Mouse (Mus musculus): ENCODE data around the gene Gata5. TPM values are rescaled to one million over a fixed set of nuclear protein-coding genes. Genes with fewer than 3 reads are reported as not detected.
A peak's percentile ranks its signal among the peaks of the same experiment; 100 is the strongest.

Gata5 gene
- polyA plus RNA-seq, 1 experiment from 2014 or later = 5.4 TPM

- Histone ChIP-seq H3K4me3 (ENCODE audit: low read depth, low read length) (no peak overlapping the region), H3K4me2 (replicated peaks; ENCODE audit: low read depth, low read length) (no peak overlapping the region)
- WGBS = 89% methylated on average over 1 of the region's 1 CpGs
Measured at GRCm38 (mm10) chr2:180329466-180329865, 5.0 kb downstream of the Gata5 start.

GRCm38 (mm10) chr2:180322674-180323355 lies 11.7 kb downstream of the Gata5 start:
- Histone ChIP-seq H3K27me3 (ENCODE audit: control insufficient read depth, insufficient read depth, low read length) (no peaks in the 10 kb centered on the region), H3K9ac (replicated peaks; ENCODE audit: low read depth, low read length) (no peak overlapping the region), H3K4me2 (replicated peaks; ENCODE audit: low read depth, low read length) (no peak overlapping the region), H3K4me1 (ENCODE audit: control insufficient read depth, insufficient read depth, low read length) (peaks cover 11% of the 10 kb centered on the region), H3K36me3 (ENCODE audit: control insufficient read depth, insufficient read depth, low read length) (no peaks in the 10 kb centered on the region), H3K9me3 (ENCODE audit: control insufficient read depth, low read depth, low read length) (no peaks in the 10 kb centered on the region), H3K4me3 (ENCODE audit: low read depth, low read length) (no peak overlapping the region), H3K27ac (ENCODE audit: low read length) (no peak overlapping the region)
- 9% methylated on average over 14 of the region's 14 CpGs for WGBS
- ATAC-seq (ENCODE audit: insufficient number of reproducible peaks, insufficient read depth, low FRiP score, low read depth) = peak; percentile 79

More at GRCm38 (mm10) chr2:180329466-180329865, 5.0 kb downstream of the Gata5 start:
- Histone ChIP-seq H3K9me3 (ENCODE audit: control insufficient read depth, low read depth, low read length) (no peaks in the 10 kb centered on the region), H3K27me3 (ENCODE audit: control insufficient read depth, insufficient read depth, low read length) (peaks cover 8% of the 10 kb centered on the region; the same call in 1 of the 2 replicates), H3K9ac (replicated peaks; ENCODE audit: low read depth, low read length) (no peak overlapping the region), H3K36me3 (ENCODE audit: control insufficient read depth, insufficient read depth, low read length) (no peaks in the 10 kb centered on the region), H3K4me1 (ENCODE audit: control insufficient read depth, insufficient read depth, low read length) (peaks cover 5% of the 10 kb centered on the region; the same call in 1 of the 2 replicates), H3K27ac (ENCODE audit: low read length) (no peak overlapping the region)
- no peak for ATAC-seq (ENCODE audit: insufficient number of reproducible peaks, insufficient read depth, low FRiP score, low read depth)

GRCm38 (mm10) chr2:180320216-180320615 lies 14.3 kb downstream of the Gata5 start:
- Histone ChIP-seq H3K9me3 (ENCODE audit: control insufficient read depth, low read depth, low read length) (no peaks in the 10 kb centered on the region), H3K4me1 (ENCODE audit: control insufficient read depth, insufficient read depth, low read length) (peaks cover 11% of the 10 kb centered on the region), H3K4me3 (ENCODE audit: low read depth, low read length) (no peak overlapping the region), H3K27ac (ENCODE audit: low read length) (no peak overlapping the region), H3K36me3 (ENCODE audit: control insufficient read depth, insufficient read depth, low read length) (no peaks in the 10 kb centered on the region), H3K9ac (replicated peaks; ENCODE audit: low read depth, low read length) (no peak overlapping the region), H3K27me3 (ENCODE audit: control insufficient read depth, insufficient read depth, low read length) (no peaks in the 10 kb centered on the region), H3K4me2 (replicated peaks; ENCODE audit: low read depth, low read length) (no peak overlapping the region)
- WGBS = 83% methylated on average over 4 of the region's 4 CpGs
- ATAC-seq (ENCODE audit: insufficient number of reproducible peaks, insufficient read depth, low FRiP score, low read depth) = 0 out of 2 replicates have a peak, but pooled peaks have one; percentile 17

GRCm38 (mm10) chr2:180317591-180317990 lies 16.9 kb downstream of the Gata5 start:
- no peaks in the 10 kb centered on the region for H3K9me3 ChIP-seq (ENCODE audit: control insufficient read depth, low read depth, low read length)
- H3K36me3 ChIP-seq (ENCODE audit: control insufficient read depth, insufficient read depth, low read length) = no peaks in the 10 kb centered on the region
- H3K4me1 ChIP-seq (ENCODE audit: control insufficient read depth, insufficient read depth, low read length) = peaks cover 3% of the 10 kb centered on the region
- no peak for ATAC-seq (ENCODE audit: insufficient number of reproducible peaks, insufficient read depth, low FRiP score, low read depth)
- 80% methylated on average over 7 of the region's 7 CpGs for WGBS
- no peak overlapping the region for H3K4me2 ChIP-seq (replicated peaks; ENCODE audit: low read depth, low read length)
- no peak overlapping the region for H3K4me3 ChIP-seq (ENCODE audit: low read depth, low read length)
- no peaks in the 10 kb centered on the region for H3K27me3 ChIP-seq (ENCODE audit: control insufficient read depth, insufficient read depth, low read length)
- no peak overlapping the region for H3K27ac ChIP-seq (ENCODE audit: low read length)
- H3K9ac ChIP-seq (replicated peaks; ENCODE audit: low read depth, low read length) = no peak overlapping the region

GRCm38 (mm10) chr2:180314292-180314691 lies 20.2 kb downstream of the Gata5 start:
- H3K9ac ChIP-seq (replicated peaks; ENCODE audit: low read depth, low read length) = no peak overlapping the region
- no peaks in the 10 kb centered on the region for H3K27me3 ChIP-seq (ENCODE audit: control insufficient read depth, insufficient read depth, low read length)
- WGBS = 87% methylated on average over 2 of the region's 2 CpGs
- no peak overlapping the region for H3K4me2 ChIP-seq (replicated peaks; ENCODE audit: low read depth, low read length)
- H3K36me3 ChIP-seq (ENCODE audit: control insufficient read depth, insufficient read depth, low read length) = no peaks in the 10 kb centered on the region
- no peak overlapping the region for H3K27ac ChIP-seq (ENCODE audit: low read length)
- H3K4me3 ChIP-seq (ENCODE audit: low read depth, low read length) = no peak overlapping the region
- H3K9me3 ChIP-seq (ENCODE audit: control insufficient read depth, low read depth, low read length) = no peaks in the 10 kb centered on the region
- no peaks in the 10 kb centered on the region for H3K4me1 ChIP-seq (ENCODE audit: control insufficient read depth, insufficient read depth, low read length)
- no peak for ATAC-seq (ENCODE audit: insufficient number of reproducible peaks, insufficient read depth, low FRiP score, low read depth)

GRCm38 (mm10) chr2:180311147-180311546 lies 23.4 kb downstream of the Gata5 start:
- Histone ChIP-seq H3K27me3 (ENCODE audit: control insufficient read depth, insufficient read depth, low read length) (no peaks in the 10 kb centered on the region), H3K27ac (ENCODE audit: low read length) (no peak overlapping the region), H3K9me3 (ENCODE audit: control insufficient read depth, low read depth, low read length) (no peaks in the 10 kb centered on the region), H3K4me1 (ENCODE audit: control insufficient read depth, insufficient read depth, low read length) (0 out of 2 replicates have a peak, but pooled peaks cover 3% of the 10 kb centered on the region), H3K9ac (replicated peaks; ENCODE audit: low read depth, low read length) (no peak overlapping the region), H3K4me2 (replicated peaks; ENCODE audit: low read depth, low read length) (no peak overlapping the region), H3K36me3 (ENCODE audit: control insufficient read depth, insufficient read depth, low read length) (no peaks in the 10 kb centered on the region), H3K4me3 (ENCODE audit: low read depth, low read length) (no peak overlapping the region)
- no peak for ATAC-seq (ENCODE audit: insufficient number of reproducible peaks, insufficient read depth, low FRiP score, low read depth)
- WGBS = 87% methylated on average over 4 of the region's 4 CpGs

- no peaks in the 10 kb centered on the region for H3K9me3 ChIP-seq (ENCODE audit: control insufficient read depth, low read depth, low read length)
- ATAC-seq (ENCODE audit: insufficient number of reproducible peaks, insufficient read depth, low FRiP score, low read depth) = no peak
- no peak overlapping the region for H3K4me3 ChIP-seq (ENCODE audit: low read depth, low read length)
- H3K4me1 ChIP-seq (ENCODE audit: control insufficient read depth, insufficient read depth, low read length) = 0 out of 2 replicates have a peak, but pooled peaks cover 3% of the 10 kb centered on the region
- no peaks in the 10 kb centered on the region for H3K36me3 ChIP-seq (ENCODE audit: control insufficient read depth, insufficient read depth, low read length)
- no peaks in the 10 kb centered on the region for H3K27me3 ChIP-seq (ENCODE audit: control insufficient read depth, insufficient read depth, low read length)
- H3K4me2 ChIP-seq (replicated peaks; ENCODE audit: low read depth, low read length) = no peak overlapping the region
- WGBS = 54% methylated on average over 2 of the region's 2 CpGs
- no peak overlapping the region for H3K9ac ChIP-seq (replicated peaks; ENCODE audit: low read depth, low read length)
- no peak overlapping the region for H3K27ac ChIP-seq (ENCODE audit: low read length)
Measured at GRCm38 (mm10) chr2:180307680-180308079, 26.8 kb downstream of the Gata5 start.

- WGBS = 42% methylated on average over 8 of the region's 8 CpGs
- 0 out of 2 replicates have a peak, but pooled peaks cover 3% of the 10 kb centered on the region for H3K4me1 ChIP-seq (ENCODE audit: control insufficient read depth, insufficient read depth, low read length)
- ATAC-seq (ENCODE audit: insufficient number of reproducible peaks, insufficient read depth, low FRiP score, low read depth) = no peak
- no peak overlapping the region for H3K4me2 ChIP-seq (replicated peaks; ENCODE audit: low read depth, low read length)
- H3K9me3 ChIP-seq (ENCODE audit: control insufficient read depth, low read depth, low read length) = no peaks in the 10 kb centered on the region
- H3K27me3 ChIP-seq (ENCODE audit: control insufficient read depth, insufficient read depth, low read length) = no peaks in the 10 kb centered on the region
- no peak overlapping the region for H3K27ac ChIP-seq (ENCODE audit: low read length)
- H3K9ac ChIP-seq (replicated peaks; ENCODE audit: low read depth, low read length) = no peak overlapping the region
- no peak overlapping the region for H3K4me3 ChIP-seq (ENCODE audit: low read depth, low read length)
- no peaks in the 10 kb centered on the region for H3K36me3 ChIP-seq (ENCODE audit: control insufficient read depth, insufficient read depth, low read length)
Measured at GRCm38 (mm10) chr2:180306423-180307168, 27.9 kb downstream of the Gata5 start.

All from stomach, embryonic 14.5 days (tissue).